In the genomic region with DNA sequence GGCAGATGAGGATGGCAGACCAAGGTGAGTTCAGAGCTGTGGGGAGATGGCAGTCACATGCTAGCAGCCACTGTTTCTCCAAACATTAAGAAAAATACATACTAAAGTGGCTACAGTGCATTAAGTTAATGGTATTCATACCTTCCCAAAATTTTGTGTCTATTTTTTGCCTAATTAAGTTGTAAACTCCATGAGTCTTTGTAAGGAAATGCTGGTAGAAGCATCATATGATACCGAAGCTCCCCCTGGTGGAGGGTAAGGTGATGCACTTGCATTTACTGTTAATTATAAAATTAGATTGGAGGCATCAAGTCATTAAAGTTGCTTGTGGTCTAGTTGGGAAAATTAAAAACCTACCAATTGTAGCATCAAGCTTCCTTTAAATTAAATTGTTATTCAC, we compare ENCODE assay signal across 8 mouse cellular contexts. TPM values are rescaled to one million over a fixed set of nuclear protein-coding genes. Genes with fewer than 3 reads are reported as not detected.
DNase-seq lines count a peak whose midpoint lies in the region; ATAC-seq and TF ChIP-seq lines count a peak whose summit lies in the region.

No protein-coding gene starts in this region.

- no peak overlapping the region for H3K4me3 ChIP-seq in gastrocnemius, adult 2 months
- H3K4me3 ChIP-seq in neural tube, embryonic 14.5 days (ENCODE audit: low read depth, low read length): no peak overlapping the region
- H3K4me3 ChIP-seq in neural tube, embryonic 15.5 days (replicated peaks): no peak overlapping the region

- no peaks in the 10 kb centered on the region for H3K27me3 ChIP-seq in neural tube, embryonic 14.5 days (ENCODE audit: control insufficient read depth, insufficient read depth, low read length)
- H3K27me3 ChIP-seq in neural tube, embryonic 15.5 days (replicated peaks): no peaks in the 10 kb centered on the region

- H3K27ac ChIP-seq in gastrocnemius, adult 2 months: no peak overlapping the region
- H3K27ac ChIP-seq in neural tube, embryonic 14.5 days (ENCODE audit: low read depth, low read length): no peak overlapping the region
- no peak overlapping the region for H3K27ac ChIP-seq in neural tube, embryonic 15.5 days (replicated peaks)

- peaks cover 5% of the 10 kb centered on the region; the same call in 1 of the 2 replicates for H3K36me3 ChIP-seq in neural tube, embryonic 14.5 days (ENCODE audit: control insufficient read depth, insufficient read depth, low read length)
- H3K36me3 ChIP-seq in neural tube, embryonic 15.5 days: peaks cover 9% of the 10 kb centered on the region

- 7% methylated on average over 1 of the region's 1 CpGs for WGBS in neural tube, embryonic 14.5 days
- WGBS in neural tube, embryonic 15.5 days: 4% methylated on average over 1 of the region's 1 CpGs

- no peak for DNase-seq in gastrocnemius, adult 2 months
- no peak for DNase-seq in gastrocnemius, postnatal 25 days
- DNase-seq in c-Kit-negative CD71-positive TER-119-positive erythroid progenitor cells, embryonic 14.5 days (ENCODE audit: low read depth, low spot score): peak; percentile 53
- DNase-seq in heart, postnatal 4 days: peak; percentile 72
- peak; percentile 53 for DNase-seq in mesoderm, embryonic 11.5 days (ENCODE audit: low read depth, low spot score)
- no peak for DNase-seq in yolk sac, embryonic 10.5 days (ENCODE audit: low spot score)

- ATAC-seq in neural tube, embryonic 14.5 days (ENCODE audit: low read depth): peak; percentile 41; the same call in 1 of the 2 replicates
- ATAC-seq in neural tube, embryonic 15.5 days (ENCODE audit: low FRiP score): no peak

- intact Hi-C loops in gastrocnemius, adult 2 months (cut with DNase I): loop anchor here (1.0 to 2.0 kb wide), 2 partner anchors 39 to 173 kb away; a partner anchor contains a TSS

- H3K9me3 ChIP-seq in neural tube, embryonic 14.5 days (ENCODE audit: control insufficient read depth, low read length): no peaks in the 10 kb centered on the region
- H3K9me3 ChIP-seq in neural tube, embryonic 15.5 days (replicated peaks): no peaks in the 10 kb centered on the region

- H3K4me2 ChIP-seq in neural tube, embryonic 14.5 days (ENCODE audit: low read depth, low read length): no peak overlapping the region
- H3K4me2 ChIP-seq in neural tube, embryonic 15.5 days: no peak overlapping the region

- H3K9ac ChIP-seq in neural tube, embryonic 14.5 days (replicated peaks; ENCODE audit: low read depth, low read length): no peak overlapping the region
- no peak overlapping the region for H3K9ac ChIP-seq in neural tube, embryonic 15.5 days (replicated peaks)

- peak; percentile 96 for TF ChIP-seq CTCF in gastrocnemius, adult 2 months (IDR thresholded peaks at IDR 0.05)

- no peaks in the 10 kb centered on the region for H3K4me1 ChIP-seq in neural tube, embryonic 14.5 days (ENCODE audit: control insufficient read depth, insufficient read depth, low read length)
- H3K4me1 ChIP-seq in neural tube, embryonic 15.5 days: no peaks in the 10 kb centered on the region

RNA-seq across cellular contexts. Expression of a gene that starts 21.6 kb away (rescaled TPM):
- total RNA-seq in gastrocnemius, adult 2 months (2021): 1 to 10 TPM; 2.9 to 4.5 TPM
- 1 to 10 TPM; 2.6 to 6.0 TPM for total RNA-seq in gastrocnemius, postnatal 25 days (2021)
- polyA plus RNA-seq in neural tube, embryonic 14.5 days (2014; fragmentation: Nextera tagmentation; extraction: Ambion mirVana): 3.1 and 3.6 TPM in 2 replicates
- 7.3 and 9.2 TPM in 2 replicates for polyA plus RNA-seq in neural tube, embryonic 15.5 days (2015; fragmentation: Nextera tagmentation; extraction: Ambion mirVana)
- 10 to 100 TPM; 34.0 to 39.1 TPM for total RNA-seq in heart, postnatal 4 days (2021)

RNA-seq across cellular contexts. Expression of a gene that starts 38.7 kb away (rescaled TPM):
- total RNA-seq in gastrocnemius, adult 2 months (2021): 10 to 100 TPM; 10.7 to 10.9 TPM
- total RNA-seq in gastrocnemius, postnatal 25 days (2021): 1 to 10 TPM; 7.8 to 8.1 TPM
- 22.2 and 25.7 TPM in 2 replicates for polyA plus RNA-seq in neural tube, embryonic 14.5 days (2014; fragmentation: Nextera tagmentation; extraction: Ambion mirVana)
- polyA plus RNA-seq in neural tube, embryonic 15.5 days (2015; fragmentation: Nextera tagmentation; extraction: Ambion mirVana): 22.0 and 24.1 TPM in 2 replicates
- 10 to 100 TPM; 15.6 to 16.9 TPM for total RNA-seq in heart, postnatal 4 days (2021)

Comparison
In these comparisons a context has a peak if more than half of its experiments do, and no peak if none do; other contexts are left out.
1. DNase-seq: peak in c-Kit-negative CD71-positive TER-119-positive erythroid progenitor cells, embryonic 14.5 days (single experiment), heart, postnatal 4 days (single experiment) and mesoderm, embryonic 11.5 days (single experiment); none in gastrocnemius, adult 2 months (single experiment), gastrocnemius, postnatal 25 days (single experiment) and yolk sac, embryonic 10.5 days (single experiment).
2. RNA of a gene that starts 21.6 kb away (total RNA-seq): 34.0 to 39.1 TPM in heart, postnatal 4 days; 2.6 to 6.0 TPM in gastrocnemius, postnatal 25 days and 2.9 to 4.5 TPM in gastrocnemius, adult 2 months; every median in the first group is over 4 times any median in the second.